Mouse (Mus musculus) thymus, postnatal 14 days (tissue): ENCODE data around the gene Rab34.
"Not testable (repeated sequence)": the region's sequence is repeated elsewhere in the genome, so short reads cannot be mapped to it uniquely, and the experiment has no call there.

Experiments used
- DNase-seq: peaks from one replicate; pipeline ENCODE4 v3.0.0; 2021

The Rab34 gene

GRCm38 (mm10) chr11:78182450-78182849, 5.8 kb upstream of the Rab34 start:
- DNase-seq = no peak

DNA sequence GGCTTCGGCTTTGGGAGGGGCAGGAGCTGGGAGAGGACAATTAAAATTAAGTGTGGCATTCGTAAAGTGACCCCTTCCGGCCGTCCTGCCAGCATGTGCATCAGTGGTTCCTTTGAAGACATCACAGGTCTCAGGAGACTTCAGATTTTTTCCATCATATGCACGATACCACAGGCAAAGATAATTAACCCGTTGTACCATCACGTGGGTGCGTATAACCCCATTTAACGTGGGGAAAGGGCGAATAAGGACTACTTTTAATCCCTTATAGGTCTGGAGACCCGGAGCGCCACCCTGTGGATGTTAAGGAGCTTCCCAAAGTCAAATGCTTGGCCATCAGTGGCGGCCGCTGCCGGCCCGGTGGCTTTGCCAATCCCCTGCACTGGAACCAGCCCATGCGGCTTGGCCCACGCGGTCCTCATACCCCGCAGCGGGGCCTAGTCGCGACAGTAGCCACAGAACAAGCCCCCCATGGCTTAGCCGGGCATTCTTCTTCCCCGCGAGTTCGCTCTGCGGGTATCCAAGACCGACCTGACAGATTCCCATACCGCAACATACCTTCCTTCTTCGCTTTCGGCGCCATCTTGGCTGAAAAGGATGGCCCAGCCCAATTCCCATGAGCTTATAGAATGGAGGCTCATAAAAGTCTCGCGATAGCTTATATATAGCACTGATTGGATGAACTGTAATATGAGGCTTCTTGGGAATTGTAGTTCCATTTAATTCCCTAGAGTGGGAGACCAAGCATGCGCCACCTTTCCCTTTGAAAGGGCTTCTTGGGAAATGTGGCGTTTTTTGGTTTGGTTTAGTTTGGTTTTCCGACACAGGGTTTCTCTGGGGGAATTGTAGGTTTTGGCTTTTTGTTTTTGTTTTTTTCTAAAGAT, 5.0 kb upstream of the Rab34 start, which contains the start of gene Rpl23a:
Gene Rpl23a, minus strand, starts transcription at position 624 of the 884 bp plus-strand sequence.
- DNase-seq = peak; percentile 80

- no peak for DNase-seq
Observed at GRCm38 (mm10) chr11:78183884-78184514, 4.2 kb upstream of the Rab34 start.

GRCm38 (mm10) chr11:78184702-78185101, 3.5 kb upstream of the Rab34 start:
- not testable (repeated sequence) for DNase-seq

- DNase-seq = no peak
Observed at GRCm38 (mm10) chr11:78189234-78190040, 1.2 kb downstream of the Rab34 start.

- DNase-seq = no peak
Observed at GRCm38 (mm10) chr11:78190041-78190440, 1.8 kb downstream of the Rab34 start.

GRCm38 (mm10) chr11:78193113-78193512, 4.9 kb downstream of the Rab34 start, which contains the start of gene Proca1:
Gene Proca1 (plus strand): TSS chr11:78193392.
- no peak for DNase-seq

- DNase-seq = peak; percentile 64
Observed at GRCm38 (mm10) chr11:78194411-78195100, 6.3 kb downstream of the Rab34 start.

DNA sequence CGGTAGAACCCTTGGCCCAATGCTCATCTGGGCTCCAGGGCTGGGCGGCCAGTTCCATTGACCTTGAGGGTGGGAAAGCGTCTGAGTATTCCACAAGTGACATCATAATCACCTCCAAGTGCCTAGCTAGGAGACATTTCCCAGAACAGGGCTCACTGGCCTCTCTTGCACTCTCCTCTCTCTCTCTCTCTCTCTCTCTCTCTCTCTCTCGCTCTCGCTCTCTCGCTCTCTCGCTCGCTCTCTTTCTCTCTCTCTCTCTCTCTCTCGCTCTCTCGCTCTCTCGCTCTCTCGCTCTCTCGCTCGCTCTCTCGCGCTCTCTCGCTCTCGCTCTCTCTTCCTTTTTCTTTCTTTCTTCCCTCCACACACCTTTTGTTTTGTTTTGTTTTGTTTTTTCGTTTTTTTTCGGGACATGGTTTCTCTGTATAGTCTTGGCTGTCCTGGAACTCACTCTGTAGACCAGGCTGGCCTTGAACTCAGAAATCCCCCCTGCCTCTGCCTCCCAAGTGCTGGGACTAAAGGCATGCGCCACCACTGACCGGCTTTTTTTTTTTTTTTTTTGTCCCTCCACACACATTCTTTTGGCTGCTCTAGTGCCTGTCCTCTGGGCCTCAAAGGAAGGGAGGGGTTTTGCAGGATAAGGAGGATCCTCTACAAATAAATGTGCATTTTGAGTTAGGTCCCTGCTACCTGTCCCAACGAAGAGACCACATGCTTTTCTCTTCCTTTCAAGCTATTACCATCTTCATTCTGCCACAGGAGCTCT, 7.1 kb downstream of the Rab34 start:
- no peak for DNase-seq

DNA sequence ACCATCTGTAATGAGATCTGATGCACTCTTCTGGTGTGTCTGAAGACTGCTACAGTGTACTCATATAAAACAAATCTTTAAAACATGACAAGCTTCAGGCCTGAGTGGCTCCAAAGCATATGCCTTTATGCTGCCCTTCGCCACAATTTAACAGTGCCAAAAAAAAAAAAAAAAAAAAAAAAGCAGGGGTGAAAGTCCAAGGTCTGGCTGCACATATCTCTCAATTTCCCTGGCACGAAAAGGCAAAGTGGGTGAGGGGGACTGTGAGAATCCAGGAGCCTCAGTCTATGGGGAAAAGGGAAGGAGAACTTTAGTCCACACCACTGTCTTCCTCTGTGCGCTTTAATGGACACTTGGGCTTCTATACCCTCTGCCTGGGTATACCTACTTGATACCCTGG, 14.1 kb downstream of the Rab34 start:
- DNase-seq = no peak

GRCm38 (mm10) chr11:78204287-78204686, 16.1 kb downstream of the Rab34 start:
- no peak for DNase-seq

GRCm38 (mm10) chr11:78205361-78206206, 17.4 kb downstream of the Rab34 start:
- DNase-seq = no peak

GRCm38 (mm10) chr11:78207190-78207589, 19.0 kb downstream of the Rab34 start:
- DNase-seq = no peak

DNA sequence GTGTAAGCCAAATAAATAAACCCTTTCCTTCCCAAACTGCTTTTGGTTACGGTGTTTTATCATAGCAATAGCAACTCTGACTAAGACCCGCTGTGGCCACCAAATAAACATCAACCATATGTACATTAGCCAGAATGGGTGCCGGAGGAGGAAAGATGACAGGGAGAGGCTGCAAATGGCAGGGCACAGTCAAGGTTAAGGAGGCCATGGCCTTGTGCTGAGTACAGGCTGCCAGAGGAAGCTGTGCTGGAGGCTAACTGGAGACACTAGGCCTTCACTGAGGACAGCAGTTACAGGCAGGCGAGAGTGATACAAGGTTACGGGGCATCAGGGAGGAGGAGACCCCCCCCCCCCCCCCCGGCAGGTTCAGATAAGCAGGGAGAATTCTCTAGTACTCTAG, 21.7 kb downstream of the Rab34 start:
- DNase-seq = no peak

DNA sequence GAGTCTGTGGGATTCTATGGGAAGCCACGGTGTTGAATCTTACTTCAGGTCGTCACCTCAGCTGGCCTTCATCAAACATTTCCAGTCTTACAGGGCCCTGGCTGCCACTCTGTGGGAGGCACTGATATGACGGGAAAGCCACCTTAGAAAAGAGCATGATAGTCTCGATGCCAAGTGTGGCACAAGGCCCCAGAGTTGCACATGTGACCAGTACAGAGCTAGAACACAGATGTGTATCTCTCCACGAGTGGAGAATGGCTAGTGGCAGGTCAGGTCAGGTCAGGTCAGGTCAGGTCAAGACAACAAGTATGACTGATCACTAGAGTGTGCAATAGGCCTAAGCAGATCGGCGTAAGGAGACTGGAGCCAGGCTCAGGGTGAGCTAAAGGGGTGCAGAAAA, 22.4 kb downstream of the Rab34 start:
- DNase-seq = no peak

DNA sequence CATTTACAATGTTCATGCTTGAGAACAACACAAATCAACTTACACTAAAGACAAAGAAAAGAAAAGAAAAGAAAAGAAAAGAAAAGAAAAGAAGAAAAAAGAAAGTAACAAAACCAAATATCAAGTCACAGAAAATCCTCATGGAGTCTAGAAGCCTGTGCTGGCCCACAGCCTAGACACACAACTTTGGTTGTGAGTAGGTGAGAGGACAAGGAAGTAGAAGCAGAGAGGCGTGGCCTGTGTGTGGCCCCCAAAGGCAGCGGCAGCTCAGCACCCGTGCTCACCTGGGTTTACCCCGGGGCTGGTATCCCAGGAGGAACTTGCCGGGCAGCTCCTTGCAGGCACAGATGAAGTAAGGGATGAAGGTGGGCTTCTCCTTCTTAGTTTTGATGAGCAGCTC, 23.3 kb downstream of the Rab34 start:
- DNase-seq = no peak

GRCm38 (mm10) chr11:78213086-78213817, 25.0 kb downstream of the Rab34 start:
- DNase-seq = no peak

DNA sequence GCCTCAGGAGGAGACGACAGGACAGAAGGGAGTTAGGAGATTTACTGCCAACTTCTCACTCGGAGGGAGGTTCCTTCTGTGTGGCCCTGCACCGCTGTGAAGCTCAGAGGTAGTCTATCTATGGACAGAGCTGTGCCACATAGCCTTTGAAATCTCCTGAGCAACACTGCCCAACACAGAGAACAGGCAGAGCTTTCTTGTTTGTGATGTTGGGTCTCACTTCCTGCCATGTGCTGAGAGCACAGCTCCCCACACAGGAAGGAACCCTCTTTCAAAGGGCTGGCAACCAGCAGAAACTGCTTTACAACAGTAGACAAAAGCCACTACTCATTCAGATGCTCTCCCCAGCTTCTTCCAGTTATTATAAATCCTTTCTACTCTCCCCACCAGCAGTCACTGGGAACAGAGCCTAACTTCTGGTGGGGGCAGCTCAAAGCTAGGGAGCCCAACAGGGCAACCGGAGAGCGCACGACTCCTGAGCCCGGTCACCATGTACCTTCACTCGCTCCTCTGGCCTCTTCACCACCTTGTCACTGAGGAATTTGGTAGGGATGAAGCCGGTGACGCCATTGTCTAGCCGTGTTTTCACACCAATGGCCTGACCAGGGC, 27.6 kb downstream of the Rab34 start:
- DNase-seq = peak; percentile 41

- no peak for DNase-seq
Observed at GRCm38 (mm10) chr11:78223586-78223985, 35.4 kb downstream of the Rab34 start.

GRCm38 (mm10) chr11:78231518-78231917, 43.3 kb downstream of the Rab34 start:
- DNase-seq = no peak
